Mouse (Mus musculus): ENCODE measurements around the gene Tmem30b. TPM values are rescaled to one million over a fixed set of nuclear protein-coding genes. Genes with fewer than 3 reads are reported as not detected.

Tmem30b gene
- total RNA-seq (2023): not detected in 4 replicates

GRCm38 (mm10) chr12:73546086-73546711, at the start of gene Tmem30b:
Gene Tmem30b, minus strand, starts transcription at chr12:73546392.

GRCm38 (mm10) chr12:73584610-73585240, 38.5 kb upstream of the Tmem30b start, which contains the start of gene Prkch:
Gene Prkch, plus strand, starts transcription at chr12:73584796.

Other genes starting within 250 kb of the Tmem30b start
- gene Prkch, start 38.4 kb upstream of the Tmem30b start, total RNA-seq (2023): 2.2 to 2.4 TPM (median 2.3 TPM) in 4 replicates

Measured in B cell, adult 62 days (primary cell).